9 mouse cellular contexts compared by ENCODE assay signal in genomic region chr19:58413290-58413689, GRCm38 (mm10). TPM values are rescaled to one million over a fixed set of nuclear protein-coding genes. Genes with fewer than 3 reads are reported as not detected.
DNase-seq lines count a peak whose midpoint lies in the region; ATAC-seq and TF ChIP-seq lines count a peak whose summit lies in the region.
"Had no signal": no experiment of that assay in that cellular context is flagged by ENCODE, and none has a peak within 500 bp of the region (broad histone marks: within the 10 kb centered on the region; RNA-seq: fewer than 3 reads in every experiment).

No protein-coding gene starts in this region.

- H3K27me3 ChIP-seq in intestine, embryonic 14.5 days (replicated peaks; ENCODE audit: control insufficient read depth, insufficient read depth, low read length): no peaks in the 10 kb centered on the region
- no peaks in the 10 kb centered on the region for H3K27me3 ChIP-seq in lung, embryonic 14.5 days (ENCODE audit: insufficient read depth, low read length)
- H3K27me3 ChIP-seq in midbrain, embryonic 11.5 days (ENCODE audit: control insufficient read depth, insufficient read depth, low read length): no peaks in the 10 kb centered on the region
- H3K27me3 ChIP-seq: neural tube, embryonic 12.5 days had no signal

- 0 out of 2 replicates have a peak, but pooled peaks cover 3% of the 10 kb centered on the region for H3K36me3 ChIP-seq in intestine, embryonic 14.5 days (ENCODE audit: control insufficient read depth, insufficient read depth, low read length)
- no peaks in the 10 kb centered on the region for H3K36me3 ChIP-seq in lung, embryonic 14.5 days (ENCODE audit: insufficient read depth)
- no peaks in the 10 kb centered on the region for H3K36me3 ChIP-seq in midbrain, embryonic 11.5 days (ENCODE audit: control insufficient read depth, insufficient read depth, low read length)
- H3K36me3 ChIP-seq: neural tube, embryonic 12.5 days had no signal

- H3K4me2 ChIP-seq in intestine, embryonic 14.5 days (ENCODE audit: low read length): no peak overlapping the region; the same call in 1 of the 2 replicates
- H3K4me2 ChIP-seq in lung, embryonic 14.5 days: peak overlapping the region; percentile 21; the same call in 1 of the 2 replicates
- no peak overlapping the region for H3K4me2 ChIP-seq in midbrain, embryonic 11.5 days
- H3K4me2 ChIP-seq: neural tube, embryonic 12.5 days had no signal

- H3K27ac ChIP-seq in intestine, embryonic 14.5 days (ENCODE audit: low read depth): no peak overlapping the region
- no peak overlapping the region for H3K27ac ChIP-seq in lung, embryonic 14.5 days (ENCODE audit: low read depth)
- no peak overlapping the region for H3K27ac ChIP-seq in midbrain, embryonic 11.5 days (ENCODE audit: low read depth, low read length)
- H3K27ac ChIP-seq: neural tube, embryonic 12.5 days had no signal

- peak; percentile 67 for ATAC-seq in intestine, embryonic 14.5 days (replicated peaks; ENCODE audit: low FRiP score, low TSS enrichment, low read depth)
- ATAC-seq in lung, embryonic 14.5 days (ENCODE audit: insufficient read depth): peak; percentile 90
- ATAC-seq in inflammation-experienced regulatory T-cells, adult 6 months: no peak
- ATAC-seq in midbrain, embryonic 11.5 days (ENCODE audit: low FRiP score): no peak

- DNase-seq in embryo, embryonic 10.5 days (ENCODE audit: low spot score): peak; percentile 50
- no peak for DNase-seq in embryo, embryonic 10 days (ENCODE audit: low spot score)
- DNase-seq in testis, postnatal 10 days (ENCODE audit: low spot score): peak; percentile 53
- no peak for DNase-seq in testis, postnatal 14 days (ENCODE audit: low spot score)
- DNase-seq in intestine, embryonic 14.5 days (ENCODE audit: low spot score): peak; percentile 77
- DNase-seq in lung, embryonic 14.5 days: peak; percentile 99
- DNase-seq in midbrain, embryonic 11.5 days (ENCODE audit: low spot score, missing footprints): no peak

- H3K4me3 ChIP-seq in intestine, embryonic 14.5 days (ENCODE audit: low read depth, low read length): no peak overlapping the region
- H3K4me3 ChIP-seq in lung, embryonic 14.5 days (ENCODE audit: low read depth, low read length): no peak overlapping the region
- no peak overlapping the region for H3K4me3 ChIP-seq in midbrain, embryonic 11.5 days (ENCODE audit: low read depth, low read length)
- H3K4me3 ChIP-seq: neural tube, embryonic 12.5 days had no signal

- peaks cover 18% of the 10 kb centered on the region for H3K4me1 ChIP-seq in intestine, embryonic 14.5 days (replicated peaks; ENCODE audit: control insufficient read depth, insufficient read depth, low read length)
- H3K4me1 ChIP-seq in lung, embryonic 14.5 days (ENCODE audit: insufficient read depth): peaks cover 3% of the 10 kb centered on the region
- no peaks in the 10 kb centered on the region for H3K4me1 ChIP-seq in midbrain, embryonic 11.5 days (ENCODE audit: control insufficient read depth, insufficient read depth, low read length)

- no peaks in the 10 kb centered on the region for H3K9me3 ChIP-seq in intestine, embryonic 14.5 days (ENCODE audit: control insufficient read depth, low read length)
- H3K9me3 ChIP-seq in lung, embryonic 14.5 days (ENCODE audit: low read depth, low read length): no peaks in the 10 kb centered on the region
- no peaks in the 10 kb centered on the region for H3K9me3 ChIP-seq in midbrain, embryonic 11.5 days (ENCODE audit: control insufficient read depth, low read length)
- H3K9me3 ChIP-seq: neural tube, embryonic 12.5 days had no signal

- peak; percentile 8; the same call in 1 of the 2 replicates for TF ChIP-seq CTCF in lung, embryonic 14.5 days (IDR thresholded peaks at IDR 0.05; ENCODE audit: low read depth)

- 4% methylated on average over 8 of the region's 8 CpGs for WGBS in intestine, embryonic 14.5 days
- WGBS in lung, embryonic 14.5 days: under 1% methylated on average over 8 of the region's 8 CpGs
- WGBS in midbrain, embryonic 11.5 days: 75% methylated on average over 8 of the region's 8 CpGs

- H3K9ac ChIP-seq in intestine, embryonic 14.5 days (ENCODE audit: low read length): no peak overlapping the region
- H3K9ac ChIP-seq in lung, embryonic 14.5 days: no peak overlapping the region
- no peak overlapping the region for H3K9ac ChIP-seq in midbrain, embryonic 11.5 days (ENCODE audit: low read length)
- H3K9ac ChIP-seq: neural tube, embryonic 12.5 days had no signal

RNA-seq across cellular contexts. Expression of gene Gfra1, which starts 42.4 kb away (rescaled TPM):
- 34.3 and 41.3 TPM in 2 replicates for polyA plus RNA-seq in intestine, embryonic 14.5 days (2014; fragmentation: Nextera tagmentation; extraction: Ambion mirVana)
- 6.7 and 7.7 TPM in 2 replicates for polyA plus RNA-seq in lung, embryonic 14.5 days (2014; fragmentation: Nextera tagmentation; extraction: Ambion mirVana)
- 1 to 10 TPM in 1 of 3 experiments, under 1 TPM in 2; 0.15 to 1.8 (median 0.63) TPM for polyA plus RNA-seq in inflammation-experienced regulatory T-cells, adult 6 months (2017; shearing (Covaris generic))
- 26.7 and 28.5 TPM in 2 replicates for polyA plus RNA-seq in midbrain, embryonic 11.5 days (2014; fragmentation: Nextera tagmentation; extraction: Ambion mirVana)

Comparison
In these comparisons a context has a peak if more than half of its experiments do, and no peak if none do; other contexts are left out.
1. DNase-seq: peak in embryo, embryonic 10.5 days (single experiment), testis, postnatal 10 days (single experiment), intestine, embryonic 14.5 days (single experiment) and lung, embryonic 14.5 days (single experiment); none in embryo, embryonic 10 days (single experiment), testis, postnatal 14 days (single experiment) and midbrain, embryonic 11.5 days (single experiment).
2. ATAC-seq: peak in intestine, embryonic 14.5 days (single experiment) and lung, embryonic 14.5 days (single experiment); none in inflammation-experienced regulatory T-cells, adult 6 months (single experiment) and midbrain, embryonic 11.5 days (single experiment).